Mouse (Mus musculus): Measurements from ENCODE around the gene Havcr2. TPM values are rescaled to one million over a fixed set of nuclear protein-coding genes. Genes with fewer than 3 reads are reported as not detected.
A peak's percentile ranks its signal among the peaks of the same experiment; 100 is the strongest.
"Not testable (repeated sequence)": the region's sequence is repeated elsewhere in the genome, so short reads cannot be mapped to it uniquely, and the experiment has no call there.

Gene Havcr2
- total RNA-seq (2021) = 0.96 and 1.5 TPM in 2 replicates
- long read RNA-seq, experiment 1, partial matches to known transcripts = 0 of 9 reads
- long read RNA-seq, experiment 1, other reads (novel, unspliced or antisense) = 9 of 9 reads
- long read RNA-seq, experiment 2, partial matches to known transcripts = 0 of 4 reads
- long read RNA-seq, experiment 2, other reads (novel, unspliced or antisense) = 4 of 4 reads

DNA sequence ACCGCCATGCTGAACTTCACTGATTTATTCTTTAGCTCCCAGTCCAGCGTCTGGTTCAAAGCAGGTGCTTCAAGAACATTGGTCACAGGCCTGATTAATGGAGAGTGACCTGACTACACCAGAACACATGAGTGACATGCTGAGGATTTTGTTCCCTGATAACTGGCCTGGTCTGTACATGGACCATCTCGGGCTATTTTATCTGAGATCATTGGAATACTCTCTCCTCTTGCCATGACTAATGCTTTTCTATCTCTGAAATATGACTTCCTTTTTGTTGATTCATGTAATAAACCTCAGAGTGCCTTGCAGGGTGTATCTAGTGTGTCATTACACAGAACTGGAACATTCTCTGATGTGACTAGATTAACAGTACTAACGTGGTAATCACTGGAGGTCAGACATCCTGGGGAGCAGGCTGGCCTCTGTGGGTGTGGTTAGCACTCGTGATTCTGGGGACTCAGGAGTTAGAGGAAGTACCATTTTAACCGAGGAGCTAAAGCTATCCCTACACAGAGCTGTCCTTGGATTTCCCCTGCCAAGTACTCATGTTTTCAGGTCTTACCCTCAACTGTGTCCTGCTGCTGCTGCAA is at the start of gene Havcr2:
Gene Havcr2 (plus strand): TSS at position 483 of the 593 bp plus-strand sequence.
- no peak for DNase-seq

GRCm38 (mm10) chr11:46404986-46405385 is 49.7 kb upstream of the Havcr2 start:
- no peak for DNase-seq

DNA sequence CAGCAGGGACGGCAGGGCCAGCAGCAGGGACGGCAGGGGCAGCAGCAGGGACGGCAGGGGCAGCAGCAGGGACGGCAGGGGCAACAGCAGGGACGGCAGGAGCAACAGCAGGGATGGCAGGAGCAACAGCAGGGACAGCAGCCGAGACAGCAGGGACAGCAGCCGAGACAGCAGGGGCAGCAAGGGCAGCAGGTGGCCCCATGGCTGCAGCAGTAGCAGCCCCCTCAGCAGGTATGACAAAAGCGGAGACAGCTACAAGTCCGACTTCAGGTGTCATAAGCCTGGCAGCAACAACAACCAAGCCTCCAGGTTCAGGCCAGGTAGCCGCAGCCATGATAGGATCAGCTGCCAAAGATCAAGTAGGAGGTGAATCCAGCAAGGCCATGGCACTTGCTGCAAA is 48.0 kb upstream of the Havcr2 start:
- no peak for DNase-seq

DNA sequence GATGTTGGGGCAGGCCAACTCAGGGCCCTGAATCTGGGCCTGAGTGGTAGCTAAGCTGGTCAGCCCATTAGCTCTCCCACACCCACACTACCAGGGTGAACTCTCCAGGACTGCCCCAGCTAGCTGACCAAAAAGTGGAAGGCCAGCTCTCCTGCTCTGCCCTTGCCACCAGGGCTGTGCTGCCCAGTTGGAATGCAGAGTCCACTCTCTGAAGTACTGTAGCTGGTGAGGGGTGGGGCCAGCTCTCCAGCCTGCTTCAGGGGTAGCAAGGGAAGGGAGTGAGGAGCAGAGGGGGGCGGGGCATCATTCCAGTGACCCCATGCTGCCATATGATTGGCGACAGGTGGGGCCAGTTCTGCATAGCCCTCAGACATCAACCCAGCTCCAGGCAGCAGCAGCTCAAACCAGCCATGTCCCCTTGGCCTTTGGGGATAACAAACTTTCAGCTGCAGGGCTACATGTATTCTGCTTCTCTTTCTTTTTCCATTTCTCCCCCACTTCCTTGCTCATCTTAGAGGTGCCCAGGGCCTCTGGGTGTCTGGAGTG is 44.6 kb upstream of the Havcr2 start:
- DNase-seq = no peak

- no peak for DNase-seq
Observed at GRCm38 (mm10) chr11:46418438-46418837, 36.3 kb upstream of the Havcr2 start.

DNA sequence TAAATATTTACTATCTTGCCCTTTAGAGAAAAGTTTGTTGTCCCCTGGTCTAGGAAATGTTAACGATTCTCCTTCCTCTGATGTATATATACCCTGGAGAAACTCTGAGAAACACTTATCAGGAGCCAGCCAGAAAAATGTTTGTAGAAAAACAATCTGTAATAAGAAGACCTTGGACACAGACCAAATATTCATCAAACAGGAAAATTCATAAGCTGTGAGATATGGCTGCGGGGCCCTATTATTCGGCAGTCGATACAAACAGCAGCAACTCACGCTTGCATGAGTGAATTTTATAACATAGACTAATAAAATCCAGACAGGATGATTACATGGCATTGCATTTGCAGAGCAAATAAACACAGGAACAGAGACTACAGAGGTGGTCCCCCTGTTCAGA is 35.9 kb upstream of the Havcr2 start:
- no peak for DNase-seq

DNA sequence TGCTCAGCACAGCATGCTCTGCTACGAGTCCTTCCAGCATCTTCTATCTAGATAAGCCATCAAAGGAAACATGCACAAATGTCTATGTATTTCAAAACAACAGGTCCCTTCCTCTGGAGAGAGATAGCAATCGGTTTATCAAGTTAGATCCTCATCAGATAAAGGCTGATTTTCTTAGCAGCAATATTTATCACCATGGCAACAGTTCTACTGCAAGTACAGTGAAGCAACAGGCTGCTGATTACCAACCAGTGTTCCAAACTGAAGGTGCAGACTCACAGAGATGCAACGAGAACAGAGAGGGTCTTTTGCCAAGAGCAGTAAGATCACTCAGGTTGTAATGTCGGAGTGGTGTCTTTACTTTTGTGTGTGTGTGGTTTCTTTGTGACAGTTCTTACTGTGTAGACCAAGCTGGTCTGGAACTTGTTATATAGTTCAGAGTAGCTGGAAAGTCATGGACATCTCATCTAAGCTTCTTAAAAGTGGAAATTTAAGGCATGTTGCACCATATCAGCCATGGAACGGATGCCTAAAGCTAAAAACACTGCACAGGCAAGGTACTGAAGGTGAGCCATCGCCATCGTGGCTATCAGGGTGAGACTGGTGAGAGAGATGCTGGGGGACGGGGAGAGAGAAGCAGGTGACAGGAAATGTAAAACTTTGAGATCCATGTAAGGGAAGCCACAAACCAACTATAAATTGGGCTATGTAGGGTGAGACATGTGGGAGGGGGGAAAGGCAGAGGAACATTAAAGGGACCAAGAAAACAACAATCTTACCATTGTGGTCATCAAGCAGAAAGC is 33.4 kb upstream of the Havcr2 start:
- DNase-seq = no peak

DNA sequence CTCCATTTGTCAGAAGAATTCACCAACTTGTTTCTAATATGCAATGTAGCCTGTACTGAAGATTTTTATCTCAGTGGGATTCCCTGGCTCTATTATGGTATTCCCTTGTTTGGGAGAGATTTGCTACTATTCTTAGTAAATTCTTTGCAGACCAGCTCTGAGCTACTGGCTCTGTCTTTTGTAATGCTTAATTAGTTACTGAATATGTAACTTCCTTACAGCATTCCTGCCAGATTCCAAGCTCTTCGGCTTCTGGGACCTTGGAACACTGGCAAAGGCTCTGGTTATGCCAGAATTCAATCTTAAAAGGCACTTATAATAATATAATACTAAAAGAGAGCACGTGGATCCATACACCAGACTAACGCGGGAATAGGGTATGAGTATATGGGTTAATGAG is 26.6 kb upstream of the Havcr2 start:
- not testable (repeated sequence) for DNase-seq

- no peak for DNase-seq
Observed at GRCm38 (mm10) chr11:46430123-46430522, 24.6 kb upstream of the Havcr2 start.

- DNase-seq = peak; percentile 90
Observed at GRCm38 (mm10) chr11:46431129-46431528, 23.6 kb upstream of the Havcr2 start.

GRCm38 (mm10) chr11:46435363-46435762 is 19.4 kb upstream of the Havcr2 start:
- no peak for DNase-seq

DNA sequence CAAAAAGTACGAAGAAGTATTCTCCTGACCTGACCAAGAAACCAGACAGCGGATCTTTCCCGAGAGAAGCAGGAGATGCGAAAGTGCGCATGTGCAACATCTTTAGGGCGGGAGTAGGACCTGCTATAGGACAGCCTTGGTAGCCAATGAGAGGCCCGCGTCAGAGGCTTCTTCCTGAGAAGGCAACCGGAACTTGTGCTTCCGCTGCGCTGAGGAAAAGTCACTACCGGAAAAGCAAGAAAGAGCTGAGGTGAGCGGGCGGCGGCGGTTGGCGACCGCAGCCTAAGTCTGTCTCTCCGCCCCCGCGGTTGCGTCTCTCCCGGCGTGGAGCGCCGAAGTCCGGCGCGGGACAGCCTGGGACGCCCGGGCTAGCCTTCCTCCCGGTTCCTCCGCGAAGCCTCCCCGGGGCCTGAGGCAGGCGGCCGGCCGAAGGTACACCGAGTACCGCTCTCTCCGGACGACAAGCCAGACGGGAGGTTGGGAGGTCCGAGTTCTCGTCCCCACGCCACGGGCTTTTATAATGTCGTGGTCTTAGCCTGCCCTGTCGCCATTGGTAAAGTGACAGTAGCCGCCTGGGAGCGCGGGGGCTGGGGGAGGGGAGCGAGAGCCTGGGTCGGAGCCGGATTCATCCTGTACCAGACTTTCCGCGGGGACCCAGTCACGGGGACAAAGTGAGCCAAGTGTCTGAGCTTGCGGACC is 17.8 kb upstream of the Havcr2 start, which contains the start of gene Med7:
Gene Med7 (plus strand): TSS at position 166 of the 699 bp plus-strand sequence.
- peak; percentile 96 for DNase-seq

DNA sequence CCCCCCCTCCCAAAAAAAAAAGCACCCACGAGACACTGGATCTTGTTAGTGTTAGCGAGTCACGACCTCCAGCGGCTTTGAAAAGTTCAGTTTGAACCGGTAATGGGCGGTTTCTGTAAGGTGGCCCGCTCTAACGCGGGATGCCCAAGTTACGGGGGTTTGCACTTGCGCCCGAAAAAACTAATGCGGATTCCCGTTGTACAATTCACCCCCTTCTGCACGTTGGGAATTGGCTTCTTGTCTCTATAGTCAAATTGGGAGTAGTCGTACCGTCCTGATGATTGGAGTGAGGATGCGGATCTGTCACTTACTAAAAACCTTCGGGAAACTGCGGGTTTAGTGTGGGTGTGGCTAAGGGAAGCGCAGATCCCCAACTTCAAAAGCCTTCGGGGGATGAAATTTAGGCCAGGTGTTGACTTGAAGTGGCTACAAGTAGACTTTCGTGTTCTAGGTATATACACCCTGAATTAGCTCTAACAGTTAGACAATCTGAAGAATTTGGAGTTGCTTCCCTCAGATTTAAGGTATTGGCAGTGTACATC is 17.2 kb upstream of the Havcr2 start:
- DNase-seq = no peak

GRCm38 (mm10) chr11:46439005-46439543 is 15.7 kb upstream of the Havcr2 start:
- no peak for DNase-seq

DNA sequence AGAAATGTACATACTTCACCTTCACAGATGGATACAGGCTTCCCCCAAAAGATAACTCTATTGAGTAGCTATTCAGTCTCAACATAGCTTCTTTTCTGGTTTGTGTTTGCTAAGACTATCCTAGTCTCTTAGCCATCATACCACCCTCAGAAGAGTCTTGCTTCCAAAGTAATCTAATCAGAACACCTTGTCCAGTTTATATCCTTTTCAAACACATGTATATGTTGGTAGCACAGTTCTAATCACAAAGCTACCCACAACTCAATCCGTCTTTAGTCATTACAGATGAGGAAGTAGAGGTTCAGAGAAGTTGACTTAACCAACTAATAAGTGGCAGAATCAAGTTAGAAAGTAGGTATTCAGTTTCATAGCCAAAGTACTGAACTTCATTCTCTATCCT is 13.0 kb upstream of the Havcr2 start:
- DNase-seq = no peak

DNA sequence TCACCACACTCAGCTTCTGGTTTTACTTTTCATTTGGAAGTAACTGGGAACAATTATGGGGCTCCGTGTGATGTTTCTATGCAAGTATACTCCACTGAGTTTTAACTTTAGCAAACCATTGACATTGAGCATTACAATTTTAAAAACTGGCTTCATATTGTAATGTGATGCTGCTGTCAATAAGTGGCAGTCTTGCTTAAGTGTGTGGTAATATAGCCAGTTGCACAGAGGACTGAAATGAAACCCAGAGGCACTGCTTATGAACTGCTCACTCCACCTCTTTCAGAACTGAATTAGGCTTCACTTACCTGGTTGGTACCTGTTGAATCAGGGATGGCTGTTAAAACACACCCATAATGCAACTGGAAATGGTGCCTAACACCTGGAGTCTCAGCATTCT is 11.6 kb upstream of the Havcr2 start:
- DNase-seq = no peak

GRCm38 (mm10) chr11:46443979-46444378 is 10.8 kb upstream of the Havcr2 start:
- no peak for DNase-seq

DNA sequence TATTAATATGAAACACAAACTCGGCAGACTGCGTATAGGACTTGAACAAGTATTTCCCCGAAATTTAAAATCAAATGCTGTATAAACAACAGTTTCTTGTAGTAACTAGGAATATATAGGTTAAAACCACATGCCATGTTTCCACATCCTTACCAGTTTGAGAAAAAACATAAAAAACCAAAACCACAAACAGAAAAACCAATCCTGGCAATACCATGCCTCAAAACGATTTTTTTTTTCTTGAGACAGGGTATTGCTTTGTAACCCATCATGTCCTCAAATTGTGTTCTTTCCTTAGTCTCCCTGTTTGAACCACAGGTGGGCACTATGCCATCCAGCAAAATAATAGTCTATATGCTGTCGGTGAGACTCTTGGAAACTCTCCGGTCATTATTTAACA is 8.6 kb upstream of the Havcr2 start:
- DNase-seq = no peak

DNA sequence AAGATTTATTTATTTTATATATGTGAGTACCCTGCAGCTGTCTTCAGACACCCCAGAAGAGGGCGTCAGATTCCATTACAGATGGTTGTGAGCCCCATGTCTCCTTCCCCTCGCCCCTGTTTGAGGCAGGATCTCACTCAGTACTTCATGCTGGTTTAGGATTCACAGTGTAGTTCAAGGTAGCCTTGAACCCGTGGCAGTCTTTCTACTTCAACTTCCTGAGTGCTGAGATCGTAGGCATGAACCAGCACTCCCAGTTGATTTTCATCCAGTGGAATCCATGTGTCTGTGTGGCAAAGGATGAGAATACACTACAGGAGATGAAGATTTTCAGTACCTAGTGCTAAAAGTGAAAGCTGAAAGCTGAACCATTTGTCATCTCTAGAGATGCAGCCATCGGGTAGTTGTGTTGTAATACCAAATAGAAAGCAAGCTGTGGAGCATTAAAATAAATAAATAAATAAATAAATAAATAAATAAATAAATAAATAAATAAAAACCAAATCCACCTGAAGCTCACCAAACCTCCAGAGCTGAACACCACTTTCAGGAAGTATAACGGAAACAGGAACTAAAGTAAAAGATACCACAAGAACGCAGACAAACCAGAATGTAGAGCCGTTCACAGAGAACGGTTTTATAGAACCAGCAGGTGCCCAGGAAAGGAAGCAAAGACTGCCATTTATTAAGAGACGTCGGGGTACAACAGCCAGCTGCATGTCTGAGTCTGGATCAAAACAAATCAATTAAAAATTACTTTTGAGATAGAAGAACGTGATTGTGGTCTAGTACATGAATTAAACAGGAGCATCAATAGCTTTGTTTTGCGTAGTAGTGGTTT is 6.9 kb upstream of the Havcr2 start:
- no peak for DNase-seq

- no peak for DNase-seq
Observed at GRCm38 (mm10) chr11:46449461-46450080, 5.2 kb upstream of the Havcr2 start.

- DNase-seq = no peak
Observed at GRCm38 (mm10) chr11:46459960-46460359, 5.2 kb downstream of the Havcr2 start.

All from adrenal gland, postnatal 14 days (tissue).